Mouse (Mus musculus): ENCODE measurements around the gene Tmem232. TPM values are rescaled to one million over a fixed set of nuclear protein-coding genes. Genes with fewer than 3 reads are reported as not detected.

Tmem232 gene
- polyA plus RNA-seq, 1 experiment from 2014 or later: not detected

DNA sequence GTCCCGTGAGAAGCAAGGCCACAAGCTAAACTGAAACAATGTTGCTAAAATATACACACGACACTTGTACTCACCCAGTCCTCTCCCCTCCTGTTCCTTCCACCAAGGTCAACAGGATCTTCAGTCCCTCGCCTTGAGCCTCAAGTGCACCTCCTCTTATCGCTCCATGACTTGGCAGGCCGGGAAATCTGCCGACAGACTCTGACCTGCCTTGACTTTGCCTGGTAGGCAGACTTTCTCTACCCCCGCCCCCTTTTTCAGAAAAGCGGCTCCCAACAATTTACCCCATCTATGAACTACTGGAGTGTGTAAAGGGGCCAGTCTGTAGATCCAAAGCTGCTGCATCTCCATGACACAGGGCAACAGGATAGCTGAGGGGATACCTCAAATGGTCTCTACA, 30.9 kb upstream of the Tmem232 start:
- H3K9ac ChIP-seq: no peak overlapping the region
- no peaks in the 10 kb centered on the region for H3K27me3 ChIP-seq (ENCODE audit: insufficient read depth, low read length)

DNA sequence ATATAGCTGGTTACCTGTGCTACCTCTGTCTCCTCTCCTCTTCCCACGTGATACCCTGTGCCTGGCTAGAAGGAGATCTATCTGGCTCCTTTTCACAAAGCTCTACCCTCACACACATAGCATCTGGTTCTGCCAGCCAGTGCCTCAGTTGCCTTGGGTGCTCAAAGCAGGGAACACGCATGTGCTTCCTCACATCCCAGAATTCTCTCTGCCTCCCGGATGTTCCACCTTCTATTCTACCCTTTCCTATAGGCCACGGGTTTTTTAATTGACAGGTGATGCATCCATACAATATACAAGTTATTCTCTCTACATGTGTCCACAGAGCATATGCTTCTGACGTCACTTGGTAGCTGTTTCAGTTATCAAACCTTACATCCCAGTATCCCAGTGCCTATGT, 23.6 kb upstream of the Tmem232 start:
- Histone ChIP-seq H3K36me3 (ENCODE audit: insufficient read depth) (no peaks in the 10 kb centered on the region), H3K27me3 (ENCODE audit: insufficient read depth, low read length) (no peaks in the 10 kb centered on the region), H3K4me1 (ENCODE audit: insufficient read depth) (no peaks in the 10 kb centered on the region), H3K9ac (no peak overlapping the region), H3K4me3 (ENCODE audit: low read depth, low read length) (no peak overlapping the region), H3K9me3 (ENCODE audit: low read depth, low read length) (no peaks in the 10 kb centered on the region), H3K27ac (ENCODE audit: low read depth) (no peak overlapping the region), H3K4me2 (no peak overlapping the region)
- 66% methylated on average over 5 of the region's 5 CpGs for WGBS
- ATAC-seq (ENCODE audit: insufficient read depth) (no peak), DNase-seq (no peak)
- no peak for TF ChIP-seq CTCF (IDR thresholded peaks at IDR 0.05; ENCODE audit: low read depth)

More for the DNA sequence above, 30.9 kb upstream of the Tmem232 start:
- H3K4me1 ChIP-seq (ENCODE audit: insufficient read depth): no peaks in the 10 kb centered on the region
- WGBS: 55% methylated on average over 8 of the region's 8 CpGs
- no peak overlapping the region for H3K4me3 ChIP-seq (ENCODE audit: low read depth, low read length)
- H3K9me3 ChIP-seq (ENCODE audit: low read depth, low read length): no peaks in the 10 kb centered on the region
- DNase-seq: no peak
- no peak overlapping the region for H3K4me2 ChIP-seq
- ATAC-seq (ENCODE audit: insufficient read depth): no peak
- no peak for TF ChIP-seq CTCF (IDR thresholded peaks at IDR 0.05; ENCODE audit: low read depth)
- no peaks in the 10 kb centered on the region for H3K36me3 ChIP-seq (ENCODE audit: insufficient read depth)
- no peak overlapping the region for H3K27ac ChIP-seq (ENCODE audit: low read depth)

DNA sequence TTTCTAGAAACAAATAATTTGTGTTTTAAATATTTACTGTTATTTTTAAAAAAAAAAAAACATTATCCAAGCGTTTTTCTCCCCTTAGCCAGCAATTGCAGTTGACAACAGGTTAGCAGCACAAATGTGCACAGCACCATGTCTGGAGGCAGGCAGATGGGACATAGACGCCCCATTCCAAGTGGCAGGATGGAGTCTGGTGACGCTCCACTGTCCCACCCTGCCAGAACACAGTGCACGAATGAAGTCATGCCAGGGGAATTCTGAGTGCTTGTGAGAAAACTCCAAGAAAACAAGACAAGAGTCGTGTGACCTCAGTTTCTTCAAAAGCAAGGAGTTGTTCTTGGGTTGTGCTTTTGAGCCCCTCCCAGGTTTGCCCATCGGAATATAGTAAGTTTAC, 22.8 kb upstream of the Tmem232 start:
- H3K27me3 ChIP-seq (ENCODE audit: insufficient read depth, low read length): no peaks in the 10 kb centered on the region
- no peak overlapping the region for H3K4me3 ChIP-seq (ENCODE audit: low read depth, low read length)
- H3K9me3 ChIP-seq (ENCODE audit: low read depth, low read length): no peaks in the 10 kb centered on the region
- H3K27ac ChIP-seq (ENCODE audit: low read depth): no peak overlapping the region
- no peaks in the 10 kb centered on the region for H3K4me1 ChIP-seq (ENCODE audit: insufficient read depth)
- H3K9ac ChIP-seq: no peak overlapping the region
- DNase-seq: no peak
- WGBS: 44% methylated on average over 6 of the region's 6 CpGs
- no peak overlapping the region for H3K4me2 ChIP-seq
- TF ChIP-seq CTCF (IDR thresholded peaks at IDR 0.05; ENCODE audit: low read depth): no peak
- no peaks in the 10 kb centered on the region for H3K36me3 ChIP-seq (ENCODE audit: insufficient read depth)
- no peak for ATAC-seq (ENCODE audit: insufficient read depth)

DNA sequence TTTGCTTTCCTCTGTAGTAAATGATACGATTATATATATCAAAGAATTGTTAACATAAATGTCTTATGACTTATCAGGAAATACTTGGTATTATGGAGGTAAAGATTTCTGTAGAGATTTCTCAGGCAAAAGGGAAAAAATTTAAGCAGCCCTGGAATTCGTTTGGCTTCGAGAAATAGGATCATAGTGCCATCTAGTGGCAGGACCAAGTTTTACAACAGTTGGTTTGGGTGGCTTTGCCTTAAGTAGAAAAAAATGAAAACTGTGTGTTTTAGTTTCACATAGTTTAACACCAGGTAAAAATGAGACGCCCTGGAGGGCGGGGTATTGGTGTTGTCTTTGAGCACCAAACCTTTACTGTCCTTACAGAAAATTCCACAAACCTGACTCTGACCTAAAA, 22.2 kb upstream of the Tmem232 start:
- TF ChIP-seq CTCF (IDR thresholded peaks at IDR 0.05; ENCODE audit: low read depth): peak; percentile 74
- under 1% methylated on average over 5 of the region's 5 CpGs for WGBS
- Histone ChIP-seq H3K4me1 (ENCODE audit: insufficient read depth) (no peaks in the 10 kb centered on the region), H3K27me3 (ENCODE audit: insufficient read depth, low read length) (no peaks in the 10 kb centered on the region), H3K4me3 (ENCODE audit: low read depth, low read length) (no peak overlapping the region), H3K9me3 (ENCODE audit: low read depth, low read length) (no peaks in the 10 kb centered on the region), H3K36me3 (ENCODE audit: insufficient read depth) (no peaks in the 10 kb centered on the region), H3K9ac (no peak overlapping the region), H3K4me2 (no peak overlapping the region), H3K27ac (ENCODE audit: low read depth) (no peak overlapping the region)
- peak; percentile 25; the same call in 1 of the 2 replicates for ATAC-seq (ENCODE audit: insufficient read depth)
- peak; percentile 96 for DNase-seq

GRCm38 (mm10) chr17:65561361-65562015, 20.9 kb upstream of the Tmem232 start:
- Histone ChIP-seq H3K9me3 (ENCODE audit: low read depth, low read length) (no peaks in the 10 kb centered on the region), H3K4me3 (ENCODE audit: low read depth, low read length) (no peak overlapping the region), H3K27me3 (ENCODE audit: insufficient read depth, low read length) (no peaks in the 10 kb centered on the region), H3K4me1 (ENCODE audit: insufficient read depth) (no peaks in the 10 kb centered on the region), H3K9ac (no peak overlapping the region), H3K27ac (ENCODE audit: low read depth) (no peak overlapping the region), H3K4me2 (no peak overlapping the region), H3K36me3 (ENCODE audit: insufficient read depth) (no peaks in the 10 kb centered on the region)
- no peak for ATAC-seq (ENCODE audit: insufficient read depth)
- 45% methylated on average over 6 of the region's 6 CpGs for WGBS
- peak; percentile 61 for DNase-seq
- no peak for TF ChIP-seq CTCF (IDR thresholded peaks at IDR 0.05; ENCODE audit: low read depth)

GRCm38 (mm10) chr17:65559273-65559672, 18.7 kb upstream of the Tmem232 start:
- Histone ChIP-seq H3K9me3 (ENCODE audit: low read depth, low read length) (no peaks in the 10 kb centered on the region), H3K9ac (no peak overlapping the region), H3K4me1 (ENCODE audit: insufficient read depth) (no peaks in the 10 kb centered on the region), H3K27me3 (ENCODE audit: insufficient read depth, low read length) (no peaks in the 10 kb centered on the region), H3K4me2 (no peak overlapping the region), H3K36me3 (ENCODE audit: insufficient read depth) (no peaks in the 10 kb centered on the region), H3K4me3 (ENCODE audit: low read depth, low read length) (no peak overlapping the region), H3K27ac (ENCODE audit: low read depth) (no peak overlapping the region)
- 43% methylated on average over 5 of the region's 5 CpGs for WGBS
- peak; percentile 66 for TF ChIP-seq CTCF (IDR thresholded peaks at IDR 0.05; ENCODE audit: low read depth)
- ATAC-seq (ENCODE audit: insufficient read depth) (no peak), DNase-seq (no peak)

- WGBS: 72% methylated on average over 9 of the region's 9 CpGs
- ATAC-seq (ENCODE audit: insufficient read depth): no peak
- peak overlapping the region; percentile 25; the same call in 1 of the 2 replicates for H3K4me2 ChIP-seq
Observed at GRCm38 (mm10) chr17:65558788-65559187, 18.2 kb upstream of the Tmem232 start.

More at GRCm38 (mm10) chr17:65558788-65559187, 18.2 kb upstream of the Tmem232 start:
- no peak overlapping the region for H3K27ac ChIP-seq (ENCODE audit: low read depth)
- no peaks in the 10 kb centered on the region for H3K36me3 ChIP-seq (ENCODE audit: insufficient read depth)
- H3K27me3 ChIP-seq (ENCODE audit: insufficient read depth, low read length): no peaks in the 10 kb centered on the region
- no peak overlapping the region for H3K4me3 ChIP-seq (ENCODE audit: low read depth, low read length)
- no peak for DNase-seq
- H3K9me3 ChIP-seq (ENCODE audit: low read depth, low read length): no peaks in the 10 kb centered on the region
- H3K9ac ChIP-seq: no peak overlapping the region
- no peaks in the 10 kb centered on the region for H3K4me1 ChIP-seq (ENCODE audit: insufficient read depth)
- TF ChIP-seq CTCF (IDR thresholded peaks at IDR 0.05; ENCODE audit: low read depth): no peak
